Mouse (Mus musculus) bone marrow macrophage, adult 2 months (primary cell): ENCODE data around the gene Snrpa.

ENCODE experiments used
- CTCF ChIP-seq: IDR thresholded peaks from 2 replicates; pipeline ENCODE4 v1.5.1; 2012; ENCODE audit warnings: low read depth, mild to moderate bottlenecking, low read length, moderate library complexity
- POLR2A ChIP-seq: IDR thresholded peaks from 2 replicates; pipeline ENCODE4 v1.6.1; 2012; ENCODE audit warnings: mild to moderate bottlenecking, low read depth, low read length, borderline replicate concordance

GRCm38 (mm10) chr7:27193731-27194130 lies 2.3 kb downstream of the Snrpa start:
- no peak for TF ChIP-seq CTCF
- TF ChIP-seq POLR2A = no peak
